Mouse (Mus musculus) midbrain, embryonic 15.5 days (tissue): Measurements from ENCODE around the gene Dars2. TPM values are rescaled to one million over a fixed set of nuclear protein-coding genes. Genes with fewer than 3 reads are reported as not detected.

Experiments used
- ATAC-seq: fragments of 200-750 bp; cut with Nextera tagmentation; replicated peaks from 2 replicates; pipeline ENCODE4 v1.8.0; 2017; ENCODE audit warnings: moderate TSS enrichment
- H3K27ac ChIP-seq: fragments of 300-500 bp; sonication (generic); 2 replicates; pipeline ENCODE4 v1.5.1; 2015; ENCODE audit warnings: mild to moderate bottlenecking, inconsistent platforms
- H3K27me3 ChIP-seq: fragments of 300-500 bp; sonication (generic); replicated peaks from 2 replicates; pipeline ENCODE4 v1.6.1; 2015; ENCODE audit warnings: inconsistent platforms
- H3K36me3 ChIP-seq: fragments of 300-500 bp; sonication (generic); replicated peaks from 2 replicates; pipeline ENCODE4 v1.6.1; 2015; ENCODE audit warnings: inconsistent platforms
- H3K4me1 ChIP-seq: fragments of 300-500 bp; sonication (generic); 2 replicates; pipeline ENCODE4 v1.6.1; 2015; ENCODE audit warnings: inconsistent platforms
- H3K4me2 ChIP-seq: fragments of 300-500 bp; sonication (generic); 2 replicates; pipeline ENCODE4 v1.6.1; 2015; ENCODE audit warnings: inconsistent platforms, mild to moderate bottlenecking, moderate library complexity
- H3K4me3 ChIP-seq: fragments of 300-500 bp; sonication (generic); 2 replicates; pipeline ENCODE4 v1.5.1; 2015; ENCODE audit warnings: mild to moderate bottlenecking, inconsistent platforms
- H3K9ac ChIP-seq: fragments of 300-500 bp; sonication (generic); 2 replicates; pipeline ENCODE4 v1.6.1; 2015; ENCODE audit warnings: mild to moderate bottlenecking, inconsistent platforms
- H3K9me3 ChIP-seq: fragments of 300-500 bp; sonication (generic); 2 replicates; pipeline ENCODE4 v1.6.1; 2016; ENCODE audit warnings: inconsistent platforms
- WGBS: fragments of 180-500 bp; shearing (Covaris S2); methylation state at CpG from one replicate; pipeline ENCODE4 v1.1.7; 2015; ENCODE audit warnings: mixed read lengths; 5-methylcytosine and 5-hydroxymethylcytosine counted together
- polyA plus RNA-seq: library from polyadenylated mRNA; unstranded; fragments of >200 nt; fragmentation: Nextera tagmentation; extraction: Ambion mirVana; gene quantifications from 2 replicates; pipeline ENCODE4 v1.2.1, GENCODE M21; 2015

Dars2 gene
- polyA plus RNA-seq, 1 experiment from 2014 or later = 24.8 TPM

DNA sequence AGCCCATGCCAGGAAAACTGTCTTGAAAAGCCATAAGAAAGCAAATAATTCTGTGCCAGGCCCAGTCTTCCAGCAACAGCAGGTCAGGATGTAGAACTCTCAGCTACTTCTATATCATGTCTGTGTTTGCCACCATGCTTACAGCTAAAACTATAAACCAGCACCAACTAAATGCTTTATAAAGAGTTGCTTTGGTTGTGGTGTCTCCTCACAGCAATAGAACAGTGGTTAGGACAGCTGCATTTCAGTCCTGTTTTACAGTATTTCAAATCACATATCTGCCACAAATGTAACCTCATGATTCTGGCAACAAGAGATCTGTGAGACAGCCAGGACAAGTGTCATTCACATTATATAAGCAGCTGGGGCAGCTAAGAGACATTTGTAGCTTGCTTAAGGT is 29.6 kb downstream of the Dars2 start:
- H3K27ac ChIP-seq = no peak overlapping the region
- no peak overlapping the region for H3K9ac ChIP-seq
- H3K9me3 ChIP-seq = no peaks in the 10 kb centered on the region
- H3K4me2 ChIP-seq = no peak overlapping the region
- ATAC-seq = no peak
- H3K4me3 ChIP-seq = no peak overlapping the region
- peaks cover 28% of the 10 kb centered on the region for H3K4me1 ChIP-seq
- peaks cover 33% of the 10 kb centered on the region; the same call in 1 of the 2 replicates for H3K36me3 ChIP-seq
- no peaks in the 10 kb centered on the region for H3K27me3 ChIP-seq

DNA sequence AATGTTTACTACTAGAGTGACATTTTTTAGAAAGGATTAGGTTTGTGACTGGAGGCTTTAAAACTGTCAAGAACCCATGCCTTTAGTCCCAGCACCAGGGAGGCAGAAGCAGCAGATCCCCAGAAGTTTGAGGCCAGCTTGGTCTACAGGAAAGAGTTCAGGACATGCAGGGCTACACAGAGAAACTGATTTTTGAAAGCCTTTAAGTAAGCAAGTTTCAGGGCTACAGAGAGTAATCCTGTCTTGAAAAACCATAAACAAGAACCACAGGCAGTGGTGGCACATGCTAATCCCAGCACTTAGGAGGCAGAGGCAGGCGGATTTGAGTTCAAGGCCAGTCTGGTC is 30.1 kb downstream of the Dars2 start:
- H3K27ac ChIP-seq = peak overlapping the region; percentile 35
- no peaks in the 10 kb centered on the region for H3K9me3 ChIP-seq
- no peak overlapping the region for H3K4me3 ChIP-seq
- WGBS = 55% methylated on average over 1 of the region's 1 CpGs
- peaks cover 28% of the 10 kb centered on the region for H3K4me1 ChIP-seq
- H3K36me3 ChIP-seq = peaks cover 28% of the 10 kb centered on the region; the same call in 1 of the 2 replicates
- no peaks in the 10 kb centered on the region for H3K27me3 ChIP-seq
- H3K9ac ChIP-seq = no peak overlapping the region
- ATAC-seq = no peak
- no peak overlapping the region for H3K4me2 ChIP-seq

DNA sequence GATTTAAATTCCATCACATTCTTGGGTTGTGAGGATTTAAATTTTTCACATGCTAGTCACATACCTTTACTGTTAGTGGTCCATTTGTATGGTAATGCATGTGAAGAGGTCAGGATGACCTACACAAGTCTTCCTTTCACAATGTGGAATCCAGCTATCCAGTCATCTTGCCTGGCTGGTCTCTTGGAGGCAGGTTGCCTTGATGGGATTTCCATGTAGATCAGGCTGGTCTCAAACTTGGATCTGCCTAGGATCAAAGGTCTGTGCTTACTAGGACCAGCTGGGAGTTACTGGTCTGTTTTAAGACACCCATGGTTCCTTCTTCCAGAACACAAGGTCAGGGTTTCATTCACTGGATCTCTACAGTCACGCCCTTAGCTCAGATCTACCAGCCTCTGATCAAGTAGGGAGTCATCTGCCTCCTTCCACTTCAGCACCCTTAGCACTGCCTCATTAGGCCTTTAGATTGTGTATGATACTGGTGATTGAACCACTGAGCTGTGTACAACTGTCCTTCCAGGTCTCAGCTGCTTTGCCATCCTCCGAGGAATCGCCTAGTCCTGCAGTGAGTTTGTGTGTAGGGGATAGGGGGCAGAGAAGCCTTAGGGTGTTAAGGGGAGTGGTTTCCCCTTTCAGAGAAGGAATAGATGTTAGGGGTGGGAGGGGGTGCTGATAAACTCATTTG is 30.6 kb downstream of the Dars2 start:
- 12% methylated on average over 3 of the region's 3 CpGs for WGBS
- Histone ChIP-seq H3K9ac (no peak overlapping the region), H3K36me3 (peaks cover 23% of the 10 kb centered on the region; the same call in 1 of the 2 replicates), H3K4me2 (no peak overlapping the region), H3K27me3 (no peaks in the 10 kb centered on the region), H3K9me3 (no peaks in the 10 kb centered on the region), H3K27ac (peak overlapping the region; percentile 35), H3K4me3 (no peak overlapping the region), H3K4me1 (peaks cover 28% of the 10 kb centered on the region)
- ATAC-seq = 0 out of 2 replicates have a peak, but pooled peaks have one; percentile 9

DNA sequence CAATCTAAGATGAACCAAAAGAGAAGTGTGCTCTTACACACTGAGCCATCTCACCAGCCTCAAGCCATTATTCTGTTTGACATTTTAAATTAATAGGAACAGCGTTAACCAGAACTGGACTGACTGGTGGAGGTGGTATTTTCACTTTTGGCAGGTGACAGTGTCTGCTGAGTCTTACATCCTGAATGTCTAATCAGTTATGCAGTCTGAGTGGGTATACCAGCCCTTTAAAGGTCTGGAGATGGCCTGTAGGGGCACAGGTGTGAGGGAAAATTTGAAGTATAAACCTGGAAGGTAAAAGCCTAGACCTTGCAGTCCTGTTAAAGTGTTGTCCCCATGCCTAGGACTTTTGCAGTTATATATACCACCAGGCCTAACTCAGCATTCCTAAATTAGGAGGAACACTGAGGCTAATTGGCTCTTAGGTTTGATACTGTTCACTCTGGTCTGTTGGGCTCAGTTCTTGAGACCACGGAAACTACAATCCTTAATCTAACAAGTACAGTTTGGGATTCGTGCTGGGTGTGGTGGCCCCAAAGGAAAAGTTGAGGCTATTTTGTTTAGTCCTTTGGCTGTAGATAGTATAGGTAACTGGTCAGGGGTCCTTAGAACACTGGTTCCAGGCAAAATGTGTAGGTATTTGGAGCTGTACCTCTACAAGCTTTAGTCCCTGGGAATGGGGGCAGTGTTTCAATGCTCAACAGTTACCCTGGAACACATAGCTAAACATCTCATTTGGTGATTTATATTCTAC is 31.3 kb downstream of the Dars2 start:
- 9% methylated on average over 3 of the region's 3 CpGs for WGBS
- Histone ChIP-seq H3K4me1 (peaks cover 28% of the 10 kb centered on the region), H3K27me3 (no peaks in the 10 kb centered on the region), H3K4me2 (no peak overlapping the region), H3K9me3 (no peaks in the 10 kb centered on the region), H3K27ac (peak overlapping the region; percentile 27), H3K4me3 (no peak overlapping the region), H3K36me3 (peaks cover 22% of the 10 kb centered on the region; the same call in 1 of the 2 replicates), H3K9ac (no peak overlapping the region)
- ATAC-seq = no peak

DNA sequence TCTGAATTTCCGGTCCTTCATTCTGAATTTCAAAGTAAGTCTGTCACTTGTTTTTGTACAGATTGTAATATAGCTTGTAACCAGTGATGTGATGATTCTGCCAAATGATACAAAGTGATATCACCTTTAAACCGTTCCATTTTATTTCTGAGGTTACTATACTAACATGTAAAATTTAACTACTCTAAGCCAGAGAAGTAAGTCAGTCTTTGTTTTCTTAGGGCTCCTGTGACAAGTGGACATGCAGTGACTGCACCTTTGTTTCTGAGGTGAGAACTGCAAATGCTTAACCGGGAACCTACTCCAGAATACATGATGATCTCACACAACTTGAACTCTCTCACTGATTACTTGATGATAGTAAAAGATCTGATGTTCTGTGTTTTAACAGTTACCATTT is 32.5 kb downstream of the Dars2 start:
- 34% methylated on average over 3 of the region's 3 CpGs for WGBS

DNA sequence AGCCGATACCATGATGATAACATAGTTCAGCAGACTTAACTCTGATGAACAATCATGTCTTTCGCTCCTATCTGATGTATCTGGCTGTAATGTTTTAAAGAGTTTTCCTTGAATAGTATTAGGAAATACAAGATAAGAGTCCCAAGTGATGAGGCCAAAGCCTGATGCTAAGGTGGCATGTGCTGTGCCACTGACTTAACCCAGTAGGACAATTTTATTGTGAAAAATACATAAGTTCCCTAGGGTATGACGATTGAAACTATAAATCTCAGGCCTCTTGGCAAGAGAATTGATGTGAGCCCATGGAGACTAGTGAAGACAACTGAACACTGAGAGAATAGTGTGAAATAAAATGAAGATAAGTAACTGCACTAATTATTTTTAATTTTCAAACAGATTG is 32.9 kb downstream of the Dars2 start:
- peaks cover 19% of the 10 kb centered on the region; the same call in 1 of the 2 replicates for H3K36me3 ChIP-seq
- 24% methylated on average over 3 of the region's 3 CpGs for WGBS
- H3K9ac ChIP-seq = peak overlapping the region; percentile 32; the same call in 1 of the 2 replicates
- peak overlapping the region; percentile 22 for H3K4me3 ChIP-seq
- ATAC-seq = no peak
- H3K27ac ChIP-seq = no peak overlapping the region
- H3K4me1 ChIP-seq = peaks cover 42% of the 10 kb centered on the region
- no peaks in the 10 kb centered on the region for H3K9me3 ChIP-seq
- H3K27me3 ChIP-seq = no peaks in the 10 kb centered on the region
- H3K4me2 ChIP-seq = peak overlapping the region; percentile 75

More for the DNA sequence above, 32.5 kb downstream of the Dars2 start:
- Histone ChIP-seq H3K4me3 (no peak overlapping the region), H3K27me3 (no peaks in the 10 kb centered on the region), H3K4me1 (peaks cover 38% of the 10 kb centered on the region), H3K4me2 (peak overlapping the region; percentile 75; the same call in 1 of the 2 replicates), H3K27ac (no peak overlapping the region), H3K36me3 (peaks cover 19% of the 10 kb centered on the region; the same call in 1 of the 2 replicates), H3K9me3 (no peaks in the 10 kb centered on the region), H3K9ac (peak overlapping the region; percentile 32; the same call in 1 of the 2 replicates)
- no peak for ATAC-seq

DNA sequence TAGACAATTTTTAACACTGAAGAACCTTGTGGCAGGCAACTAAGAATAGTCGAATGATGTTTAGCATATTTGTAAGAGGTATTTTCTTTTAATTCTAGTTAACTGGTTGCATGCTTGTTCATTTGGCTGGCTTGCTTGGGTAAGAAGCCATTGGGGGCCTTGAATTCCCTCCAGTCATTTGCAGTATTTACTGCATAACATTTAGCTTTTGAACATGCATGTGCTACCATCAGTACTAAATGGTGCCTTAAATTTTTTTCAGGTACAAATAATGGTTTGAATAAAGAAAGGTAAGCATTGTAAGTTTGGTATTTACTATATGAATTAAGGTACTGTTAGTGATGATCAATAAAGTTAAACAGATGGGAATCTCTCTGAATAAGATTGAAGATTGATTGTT is 33.4 kb downstream of the Dars2 start:
- ATAC-seq = no peak
- Histone ChIP-seq H3K4me3 (peak overlapping the region; percentile 95), H3K27me3 (no peaks in the 10 kb centered on the region), H3K9ac (peak overlapping the region; percentile 84), H3K27ac (peak overlapping the region; percentile 91), H3K4me2 (peak overlapping the region; percentile 75), H3K36me3 (peaks cover 19% of the 10 kb centered on the region; the same call in 1 of the 2 replicates), H3K9me3 (no peaks in the 10 kb centered on the region), H3K4me1 (peaks cover 44% of the 10 kb centered on the region)
- WGBS = 0% methylated on average over 1 of the region's 1 CpGs

DNA sequence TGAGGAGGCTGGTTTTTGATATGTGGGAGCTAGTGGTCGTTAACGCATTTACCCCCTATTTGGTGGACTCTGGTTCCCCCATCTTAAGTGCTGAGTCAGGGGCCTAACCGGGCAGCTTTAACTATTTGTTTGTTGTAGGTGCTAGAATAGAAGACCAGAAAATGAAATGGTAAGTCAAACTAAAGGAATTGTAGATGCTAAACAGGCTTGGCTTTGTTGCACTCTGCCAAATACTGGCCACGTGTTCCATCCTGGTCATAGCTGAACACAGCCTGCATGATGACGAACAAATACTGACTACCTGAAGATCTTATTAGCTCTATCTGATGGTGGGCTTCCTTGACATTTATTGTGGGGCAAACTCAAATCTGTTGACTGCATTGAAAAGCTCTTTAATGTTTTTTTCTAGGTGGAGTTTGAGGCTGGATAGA is 34.0 kb downstream of the Dars2 start:
- 2% methylated on average over 5 of the region's 5 CpGs for WGBS

DNA sequence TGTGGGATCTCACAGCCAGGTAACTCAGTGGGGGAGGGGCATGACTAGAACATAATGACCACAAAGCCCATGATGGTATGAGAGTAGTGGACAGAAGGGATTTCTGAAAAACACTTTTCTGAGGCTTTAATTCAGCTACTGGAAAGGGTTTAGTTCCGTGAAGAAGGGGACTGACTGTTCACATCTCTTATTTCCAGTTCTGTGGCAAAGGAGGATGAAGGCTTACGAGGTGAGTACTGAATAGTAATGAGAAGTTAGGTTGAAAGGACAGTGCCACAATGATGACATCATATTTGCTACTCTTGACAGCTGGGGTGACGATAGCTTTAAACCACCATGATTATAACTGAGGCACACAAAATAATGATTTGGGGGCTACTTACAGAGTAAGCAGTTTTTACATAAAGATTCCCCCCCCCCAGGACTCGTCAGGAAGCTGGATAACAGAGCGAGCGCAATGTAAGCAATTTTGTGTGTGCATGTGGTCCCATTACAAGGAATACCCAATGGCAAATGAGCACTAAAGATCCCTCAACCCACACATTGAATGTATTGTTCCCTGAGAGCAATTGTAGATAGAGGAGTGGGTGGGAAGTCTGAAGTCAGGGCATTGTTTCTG is 34.6 kb downstream of the Dars2 start:
- Histone ChIP-seq H3K4me2 (peak overlapping the region; percentile 75), H3K9ac (peak overlapping the region; percentile 84), H3K36me3 (peaks cover 23% of the 10 kb centered on the region; the same call in 1 of the 2 replicates), H3K4me3 (peak overlapping the region; percentile 95), H3K9me3 (no peaks in the 10 kb centered on the region), H3K27ac (peak overlapping the region; percentile 91), H3K27me3 (no peaks in the 10 kb centered on the region), H3K4me1 (peaks cover 44% of the 10 kb centered on the region)
- WGBS = 0% methylated on average over 6 of the region's 6 CpGs
- no peak for ATAC-seq

More for the DNA sequence above, 34.0 kb downstream of the Dars2 start:
- H3K27ac ChIP-seq = peak overlapping the region; percentile 91
- peak overlapping the region; percentile 95 for H3K4me3 ChIP-seq
- H3K9me3 ChIP-seq = no peaks in the 10 kb centered on the region
- no peak for ATAC-seq
- peak overlapping the region; percentile 84 for H3K9ac ChIP-seq
- peak overlapping the region; percentile 75 for H3K4me2 ChIP-seq
- no peaks in the 10 kb centered on the region for H3K27me3 ChIP-seq
- H3K4me1 ChIP-seq = peaks cover 44% of the 10 kb centered on the region
- H3K36me3 ChIP-seq = peaks cover 23% of the 10 kb centered on the region; the same call in 1 of the 2 replicates

DNA sequence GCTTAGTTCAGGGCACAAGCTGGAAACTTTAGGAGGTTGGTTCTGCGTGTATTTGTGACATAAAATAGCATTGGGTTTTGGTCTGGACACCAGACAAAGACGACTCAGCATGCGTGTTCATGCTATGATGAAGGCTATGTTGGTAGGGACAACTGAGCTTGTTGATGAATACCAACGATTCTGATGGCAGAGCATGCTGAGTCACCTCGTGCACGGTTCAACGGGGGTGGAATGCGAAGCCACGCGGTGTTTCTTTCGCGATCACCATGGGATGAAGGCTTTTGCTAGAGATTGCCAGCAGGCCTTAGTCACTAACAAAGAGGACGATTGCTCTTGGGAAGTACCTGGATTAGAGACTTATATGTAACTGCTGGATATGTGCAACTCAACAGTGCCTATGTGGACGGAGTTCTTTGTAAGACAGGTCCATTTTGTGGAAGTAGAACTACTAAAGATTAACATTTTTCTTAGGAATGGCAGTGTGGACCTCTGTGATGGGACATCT is 35.1 kb downstream of the Dars2 start:
- Histone ChIP-seq H3K9me3 (no peaks in the 10 kb centered on the region), H3K36me3 (peaks cover 24% of the 10 kb centered on the region; the same call in 1 of the 2 replicates), H3K27me3 (no peaks in the 10 kb centered on the region), H3K9ac (peak overlapping the region; percentile 84), H3K4me2 (peak overlapping the region; percentile 75), H3K27ac (peak overlapping the region; percentile 91), H3K4me1 (peaks cover 44% of the 10 kb centered on the region), H3K4me3 (peak overlapping the region; percentile 95)
- ATAC-seq = peak; percentile 61
- 0% methylated on average over 14 of the region's 14 CpGs for WGBS

DNA sequence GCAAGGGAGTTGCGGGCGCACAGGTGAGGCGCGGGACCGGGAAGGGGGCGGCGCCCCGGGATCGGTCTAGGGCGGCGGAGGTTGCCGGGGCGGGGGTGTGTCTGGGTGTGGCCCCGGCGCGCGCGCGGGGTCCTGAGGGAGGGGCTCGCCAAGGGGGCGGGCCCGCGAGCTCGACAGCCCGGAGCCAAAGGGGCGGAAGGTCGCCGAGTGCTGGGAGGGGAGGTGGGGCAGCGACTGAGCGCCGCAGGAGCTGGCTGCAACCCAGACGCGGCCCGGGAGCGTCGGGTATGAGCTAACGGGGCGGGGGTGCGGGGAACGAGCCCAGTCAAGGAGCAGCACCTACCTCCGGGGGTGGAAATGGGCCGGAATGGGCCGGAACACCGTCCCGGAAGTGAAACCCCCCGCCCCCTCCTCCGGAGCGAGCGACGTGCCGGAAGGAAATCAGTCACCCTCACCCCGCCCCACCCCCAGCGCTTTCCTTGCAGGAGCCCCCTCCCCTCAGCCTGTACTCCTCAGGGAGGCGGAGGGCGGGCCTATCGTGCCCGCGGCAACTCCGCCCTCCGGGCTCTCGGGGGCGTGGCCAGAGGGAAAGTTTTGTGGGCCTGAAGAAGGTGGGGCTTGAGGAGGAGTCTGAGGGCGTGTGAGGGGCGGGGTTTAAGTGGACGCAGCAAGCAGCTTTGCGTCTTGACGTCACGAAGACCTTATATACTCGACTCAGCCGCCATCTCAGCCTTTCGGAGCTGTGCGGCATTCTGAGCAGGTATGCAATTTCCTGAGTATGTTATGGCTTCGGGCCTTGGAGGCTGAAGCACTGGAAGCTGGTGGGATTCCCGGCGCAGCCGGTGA is 35.8 kb downstream of the Dars2 start, which contains the start of gene Zbtb37:
TSS of gene Zbtb37 (minus strand) at position 415 of the 846 bp plus-strand sequence.
- Histone ChIP-seq H3K27ac (peak within 1 kb of the TSS; percentile 91), H3K27me3 (no peaks in the 10 kb centered on the region), H3K9me3 (no peaks in the 10 kb centered on the region), H3K9ac (peak within 1 kb of the TSS; percentile 95), H3K4me1 (peaks cover 44% of the 10 kb centered on the region), H3K4me3 (peak within 1 kb of the TSS; percentile 95), H3K36me3 (peaks cover 26% of the 10 kb centered on the region; the same call in 1 of the 2 replicates), H3K4me2 (peak within 1 kb of the TSS; percentile 75)
- under 1% methylated on average over 69 of the region's 76 CpGs for WGBS
- ATAC-seq = peak; percentile 96
